28 mouse cellular contexts compared by ENCODE assay signal in genomic region chr13:102451176-102451575, GRCm38 (mm10).
DNase-seq lines count a peak whose midpoint lies in the region; ATAC-seq lines count a peak whose summit lies in the region.
"Had no signal": no experiment of that assay in that cellular context is flagged by ENCODE, and none has a peak within 500 bp of the region (broad histone marks: within the 10 kb centered on the region; RNA-seq: fewer than 3 reads in every experiment).

No protein-coding gene starts in this region.

- 0 out of 2 replicates have a peak, but pooled peaks have one; percentile 47 for ATAC-seq in heart, embryonic 15.5 days (replicated peaks; ENCODE audit: insufficient number of reproducible peaks, insufficient read depth, low FRiP score, low read depth)
- no peak for ATAC-seq in hindbrain, embryonic 12.5 days (ENCODE audit: low FRiP score)
- ATAC-seq: activated CD4-positive, CD25-positive, alpha-beta regulatory T cell, adult 4 months; inflammation-experienced regulatory T-cells, adult 6 months had no signal

- H3K4me3 ChIP-seq in heart, embryonic 15.5 days, result no peak overlapping the region
- no peak overlapping the region for H3K4me3 ChIP-seq in hindbrain, embryonic 12.5 days
- H3K4me3 ChIP-seq: embryonic facial prominence, embryonic 13.5 days; erythroblast, embryonic 14.5 days; forebrain, embryonic 12.5 days; heart, adult 2 months; hindbrain, embryonic 15.5 days; limb, embryonic 12.5 days; liver, embryonic 15.5 days had no signal

- intact Hi-C loops in heart, postnatal 36 days (cut with DNase I), result no loop called here
- intact Hi-C loops in left cerebral cortex, postnatal 4 days (cut with DNase I), result no loop called here

- H3K27me3 ChIP-seq in heart, embryonic 15.5 days, result no peaks in the 10 kb centered on the region
- H3K27me3 ChIP-seq in hindbrain, embryonic 12.5 days, result no peaks in the 10 kb centered on the region
- H3K27me3 ChIP-seq: embryonic facial prominence, embryonic 13.5 days; hindbrain, embryonic 15.5 days; limb, embryonic 12.5 days; liver, embryonic 15.5 days had no signal

- H3K36me3 ChIP-seq in heart, embryonic 15.5 days, result no peaks in the 10 kb centered on the region
- no peaks in the 10 kb centered on the region for H3K36me3 ChIP-seq in hindbrain, embryonic 12.5 days
- H3K36me3 ChIP-seq: embryonic facial prominence, embryonic 13.5 days; forebrain, embryonic 12.5 days; hindbrain, embryonic 15.5 days; limb, embryonic 12.5 days; liver, embryonic 15.5 days had no signal

- no peak overlapping the region for H3K4me2 ChIP-seq in heart, embryonic 15.5 days
- H3K4me2 ChIP-seq in hindbrain, embryonic 12.5 days (replicated peaks), result no peak overlapping the region
- H3K4me2 ChIP-seq: embryonic facial prominence, embryonic 13.5 days; forebrain, embryonic 12.5 days; hindbrain, embryonic 15.5 days; limb, embryonic 12.5 days; liver, embryonic 15.5 days; lung, embryonic 14.5 days had no signal

- H3K27ac ChIP-seq in heart, embryonic 15.5 days, result no peak overlapping the region
- no peak overlapping the region for H3K27ac ChIP-seq in hindbrain, embryonic 12.5 days
- H3K27ac ChIP-seq: embryonic facial prominence, embryonic 13.5 days; forebrain, embryonic 12.5 days; heart, adult 2 months; hindbrain, embryonic 15.5 days; limb, embryonic 12.5 days; liver, embryonic 15.5 days had no signal

- no peaks in the 10 kb centered on the region for H3K9me3 ChIP-seq in heart, embryonic 15.5 days (replicated peaks)
- no peaks in the 10 kb centered on the region for H3K9me3 ChIP-seq in hindbrain, embryonic 12.5 days (replicated peaks)
- H3K9me3 ChIP-seq: embryonic facial prominence, embryonic 13.5 days; forebrain, embryonic 12.5 days; hindbrain, embryonic 15.5 days; limb, embryonic 12.5 days; liver, embryonic 15.5 days had no signal

- no peak overlapping the region for H3K9ac ChIP-seq in heart, embryonic 15.5 days
- no peak overlapping the region for H3K9ac ChIP-seq in hindbrain, embryonic 12.5 days
- H3K9ac ChIP-seq: embryonic facial prominence, embryonic 13.5 days; forebrain, embryonic 12.5 days; hindbrain, embryonic 15.5 days; limb, embryonic 12.5 days; liver, embryonic 15.5 days; lung, embryonic 14.5 days had no signal

- H3K4me1 ChIP-seq in heart, embryonic 15.5 days (replicated peaks), result no peaks in the 10 kb centered on the region; the same call in 1 of the 2 replicates
- H3K4me1 ChIP-seq in hindbrain, embryonic 12.5 days, result peaks cover 5% of the 10 kb centered on the region; the same call in 1 of the 2 replicates
- H3K4me1 ChIP-seq: liver, embryonic 15.5 days had no signal

- 51% methylated on average over 7 of the region's 7 CpGs for WGBS in heart, embryonic 15.5 days
- 79% methylated on average over 7 of the region's 7 CpGs for WGBS in hindbrain, embryonic 12.5 days

- peak; percentile 7 to 14 for DNase-seq in cerebellum, postnatal 14 days
- no peak for DNase-seq in cerebellum, adult 11-12 months
- no peak for DNase-seq in heart, postnatal 36 days
- DNase-seq in left cerebral cortex, postnatal 4 days, result peak; percentile 4
- no peak for DNase-seq in left cerebral cortex, adult 9 months (ENCODE audit: low spot score in 2 of 2)
- DNase-seq: adrenal gland, adult 2 months; adrenal gland, postnatal 36 days; cerebellum, adult 2 months; embryo, embryonic 11 days; gastrocnemius, postnatal 14 days; heart, adult 2 months; kidney, adult 11 months; layer of hippocampus, postnatal 36 days; lung, embryonic 14.5 days; lung, postnatal 14 days; midbrain, embryonic 14.5 days; thymus, adult 2 months; thymus, postnatal 4 days had no signal

Comparison
In these comparisons a context has a peak if more than half of its experiments do, and no peak if none do; other contexts are left out.
1. DNase-seq: peak in cerebellum, postnatal 14 days (2 of 2) and left cerebral cortex, postnatal 4 days (single experiment); none in cerebellum, adult 11-12 months (single experiment), heart, postnatal 36 days (0 of 2) and left cerebral cortex, adult 9 months (0 of 2).